Mouse (Mus musculus) small intestine, adult 2 months (tissue): Measurements from ENCODE around the gene Pnck. TPM values are rescaled to one million over a fixed set of nuclear protein-coding genes. Genes with fewer than 3 reads are reported as not detected.

ENCODE experiments used
- H3K27ac ChIP-seq: fragments of 200-500 bp; 2 replicates; pipeline ENCODE4 v1.5.1; 2012; ENCODE audit warnings: low read depth, low read length, control low read depth, inconsistent platforms; ENCODE audit not compliant: insufficient read depth
- H3K27me3 ChIP-seq: fragments of 200-500 bp; 2 replicates; pipeline ENCODE4 v1.6.1; 2012; ENCODE audit warnings: mild to moderate bottlenecking, moderate library complexity, low read length, inconsistent platforms; ENCODE audit not compliant: control insufficient read depth, insufficient read depth
- H3K36me3 ChIP-seq: fragments of 200-500 bp; 2 replicates; pipeline ENCODE4 v1.6.1; 2012; ENCODE audit warnings: mild to moderate bottlenecking, low read length, control low read depth, inconsistent platforms; ENCODE audit not compliant: control insufficient read depth, insufficient read depth
- H3K4me1 ChIP-seq: fragments of 200-500 bp; 2 replicates; pipeline ENCODE4 v1.6.1; 2012; ENCODE audit warnings: low read length, inconsistent platforms, mixed read lengths; ENCODE audit not compliant: control insufficient read depth, insufficient read depth, insufficient read length
- H3K4me3 ChIP-seq: fragments of 200-500 bp; 2 replicates; pipeline ENCODE4 v1.5.1; 2012; ENCODE audit warnings: low read depth, mild to moderate bottlenecking, control low read depth, inconsistent platforms, low read length, moderate library complexity
- CTCF ChIP-seq: fragments of 200-500 bp; IDR thresholded peaks from 2 replicates; pipeline ENCODE4 v1.5.1; 2012; ENCODE audit warnings: low read depth, mild to moderate bottlenecking, control low read depth, inconsistent platforms, low read length, moderate library complexity, mixed read lengths; ENCODE audit not compliant: insufficient replicate concordance, insufficient read length; ENCODE audit errors: extremely low read depth
- POLR2A ChIP-seq: fragments of 200-500 bp; IDR thresholded peaks from 2 replicates; pipeline ENCODE4 v1.6.1; 2012; ENCODE audit warnings: low read depth, mild to moderate bottlenecking, control low read depth, inconsistent platforms, low read length, moderate library complexity
- WGBS: fragments of 180-500 bp; shearing (Covaris S2); methylation state at CpG from one replicate; pipeline ENCODE4 v1.1.7; 2018; 5-methylcytosine and 5-hydroxymethylcytosine counted together
- polyA plus RNA-seq: library from polyadenylated mRNA; depleted of rRNA; stranded (reverse); fragments of >200 nt; gene quantifications from 2 replicates; pipeline ENCODE4 v1.2.3, GENCODE M21; 2012; rRNA removed

Gene Pnck
- polyA plus RNA-seq, 1 experiment = 5.8 TPM

DNA sequence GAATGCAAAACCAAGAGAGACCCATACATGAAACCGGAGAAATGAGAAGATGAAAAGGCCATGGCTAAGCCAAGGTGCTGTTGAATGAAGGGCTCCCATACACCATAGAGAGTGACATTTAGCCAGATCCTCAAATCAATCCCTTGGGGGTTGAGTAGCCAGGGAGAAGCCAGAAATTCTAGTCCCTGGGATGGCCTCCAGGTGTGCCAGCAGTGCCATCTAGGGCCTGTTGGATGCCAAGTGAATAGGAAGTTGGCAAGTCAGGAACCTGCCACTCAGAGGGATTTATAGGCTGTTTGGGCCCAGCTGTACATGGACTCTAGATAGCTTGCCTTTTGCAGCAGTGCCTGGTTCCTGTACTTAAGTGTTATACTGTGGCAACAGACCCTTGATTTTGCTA lies 44.0 kb downstream of the Pnck start:
- no peaks in the 10 kb centered on the region for H3K36me3 ChIP-seq
- H3K4me1 ChIP-seq = no peaks in the 10 kb centered on the region
- no peaks in the 10 kb centered on the region for H3K27me3 ChIP-seq
- H3K4me3 ChIP-seq = no peak overlapping the region
- H3K27ac ChIP-seq = no peak overlapping the region
- no peak for TF ChIP-seq POLR2A
- TF ChIP-seq CTCF = no peak
- WGBS = 96% methylated on average over 1 of the region's 1 CpGs

DNA sequence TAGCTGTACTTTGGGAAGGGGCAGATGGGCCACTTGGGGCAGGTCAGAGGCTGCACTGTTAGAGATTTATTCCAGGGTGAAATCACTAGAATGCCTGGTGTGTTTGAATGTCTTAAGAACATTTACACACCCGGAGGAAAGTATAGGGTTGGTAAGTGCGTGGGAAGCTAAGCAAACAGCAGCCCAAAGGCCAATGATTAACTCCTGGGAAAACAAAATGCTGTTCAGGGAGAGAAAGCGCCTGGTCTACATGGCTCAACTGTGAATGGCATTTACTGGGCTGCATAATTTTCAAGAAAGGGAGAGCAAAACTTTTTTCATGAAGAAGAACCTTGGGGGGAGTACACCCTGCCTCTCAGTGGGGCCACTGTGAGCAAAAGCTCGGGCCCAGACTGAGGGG lies 46.3 kb downstream of the Pnck start:
- H3K27ac ChIP-seq = no peak overlapping the region
- H3K4me3 ChIP-seq = no peak overlapping the region
- WGBS = 33% methylated on average over 4 of the region's 4 CpGs
- H3K4me1 ChIP-seq = no peaks in the 10 kb centered on the region
- TF ChIP-seq CTCF (no peak), POLR2A (no peak)
- no peaks in the 10 kb centered on the region for H3K27me3 ChIP-seq
- no peaks in the 10 kb centered on the region for H3K36me3 ChIP-seq

Other genes starting within 250 kb of the Pnck start
- gene Zfp92, start 249.0 kb downstream of the Pnck start, polyA plus RNA-seq = 0.79 and 1.1 TPM in 2 replicates
- gene Trex2, start 224.8 kb downstream of the Pnck start, polyA plus RNA-seq = 2.4 and 5.4 TPM in 2 replicates
- gene Haus7, start 201.1 kb downstream of the Pnck start, polyA plus RNA-seq = 5.1 and 9.3 TPM in 2 replicates
- 121 and 168 TPM in 2 replicates for gene Bgn, start 176.5 kb downstream of the Pnck start, polyA plus RNA-seq
- 0.06 and 0.20 TPM in 2 replicates for gene Atp2b3, start 157.0 kb downstream of the Pnck start, polyA plus RNA-seq
- 0.23 and 1.1 TPM in 2 replicates for gene Dusp9, start 20.7 kb downstream of the Pnck start, polyA plus RNA-seq
- gene Slc6a8, start 13.0 kb upstream of the Pnck start, polyA plus RNA-seq = 308 and 930 TPM in 2 replicates
- 19.0 and 33.3 TPM in 2 replicates for gene Bcap31, start 56.1 kb upstream of the Pnck start, polyA plus RNA-seq
- 49.3 and 99.9 TPM in 2 replicates for gene Abcd1, start 56.5 kb upstream of the Pnck start, polyA plus RNA-seq
- 0.22 and 0.38 TPM in 2 replicates for gene Plxnb3, start 97.0 kb upstream of the Pnck start, polyA plus RNA-seq
- 3.3 and 4.3 TPM in 2 replicates for gene Srpk3, start 114.3 kb upstream of the Pnck start, polyA plus RNA-seq
- 177 and 266 TPM in 2 replicates for gene Idh3g, start 126.8 kb upstream of the Pnck start, polyA plus RNA-seq
- 190 and 210 TPM in 2 replicates for gene Ssr4, start 126.9 kb upstream of the Pnck start, polyA plus RNA-seq
- 0.65 and 0.83 TPM in 2 replicates for gene Pdzd4, start 164.9 kb upstream of the Pnck start, polyA plus RNA-seq
- gene Avpr2, start 232.0 kb upstream of the Pnck start, polyA plus RNA-seq = 0.09 TPM in 1 of 2 replicates, not detected in the other
- 7.9 and 20.8 TPM in 2 replicates for gene L1cam, start 236.0 kb upstream of the Pnck start, polyA plus RNA-seq